Mouse (Mus musculus): ENCODE measurements around the gene Agtr1a. TPM values are rescaled to one million over a fixed set of nuclear protein-coding genes. Genes with fewer than 3 reads are reported as not detected.

Agtr1a gene
- polyA plus RNA-seq (2017; shearing (Covaris generic)), result not detected

DNA sequence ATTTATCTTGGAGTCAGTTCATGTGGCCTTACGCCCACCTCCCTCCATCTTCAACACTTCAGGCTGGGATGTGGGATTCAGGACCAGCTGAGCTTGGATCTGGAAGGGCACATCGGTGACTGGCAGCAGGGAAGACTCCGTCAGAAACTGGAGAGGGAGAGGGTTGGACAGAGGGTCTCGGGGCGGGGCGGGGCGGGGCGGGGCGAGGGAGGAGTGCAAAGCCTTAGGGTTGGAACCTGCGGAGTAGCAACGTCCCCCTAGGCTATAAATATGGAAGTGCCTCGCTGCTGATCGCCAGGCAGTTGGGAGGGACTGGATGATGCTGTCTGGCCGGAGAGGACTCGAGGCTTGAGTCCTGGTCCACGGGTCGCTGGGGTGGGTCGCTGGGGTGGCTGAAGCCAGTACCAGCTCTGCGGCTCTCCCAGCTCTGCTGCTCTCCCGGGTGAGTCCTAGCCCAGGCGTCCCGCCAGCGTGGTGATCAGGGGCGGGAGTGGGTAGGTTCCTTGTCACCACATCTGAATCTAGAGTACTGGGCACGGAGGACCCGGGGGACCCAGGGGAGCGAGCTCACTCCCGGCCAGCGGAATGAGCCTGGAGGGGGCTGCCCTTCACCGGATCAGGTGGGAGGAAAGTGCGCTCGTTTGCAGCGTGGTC, at the start of gene Agtr1a:
TSS of gene Agtr1a (plus strand) at position 294 of the 654 bp plus-strand sequence.

Other genes starting within 250 kb of the Agtr1a start
- 18.0 TPM for gene Mboat1, start 200.0 kb upstream of the Agtr1a start, polyA plus RNA-seq (2017; shearing (Covaris generic))
- 131 TPM for gene Uqcrfs1, start 208.9 kb downstream of the Agtr1a start, polyA plus RNA-seq (2017; shearing (Covaris generic))

Measured in CD4-positive, CD25-positive, alpha-beta regulatory T cell (primary cell).